Mouse (Mus musculus): ENCODE results near the gene Strn4.

DNA sequence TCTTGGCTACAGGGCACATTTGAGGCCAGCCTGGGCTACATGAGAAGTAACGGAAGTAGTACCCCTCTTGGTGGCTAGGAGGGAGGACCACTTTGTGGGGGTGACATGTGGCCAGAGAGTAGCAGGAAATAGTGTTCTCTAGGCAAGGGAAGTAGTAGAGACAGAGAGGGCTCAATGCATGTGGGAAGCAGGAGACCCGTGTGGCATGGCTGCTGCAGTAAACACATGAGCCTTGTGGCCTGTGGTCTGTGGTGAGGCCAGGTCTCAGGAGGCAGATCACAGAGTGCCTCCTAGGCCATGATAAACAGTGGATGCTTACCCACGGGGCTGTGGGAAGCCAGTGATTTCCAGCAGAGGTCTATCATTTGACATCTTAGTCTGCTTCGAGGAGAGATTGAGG is 11.6 kb downstream of the Strn4 start:
- TF ChIP-seq POLR2A (IDR thresholded peaks at IDR 0.05; ENCODE audit: low read depth, low read length) (no peak), ZMIZ1 (IDR thresholded peaks at IDR 0.05; ENCODE audit: low read depth, low read length) (no peak), CTCF (conservative IDR thresholded peaks at IDR 0.05 in 1 of 2, IDR thresholded peaks at IDR 0.05 in 1 of 2; ENCODE audit: low read depth in 2 of 2, low read length in 2 of 2) (no peak), RAD21 (IDR thresholded peaks at IDR 0.05; ENCODE audit: low read depth, low read length) (no peak), USF1 (IDR thresholded peaks at IDR 0.05; ENCODE audit: low read depth, low read length) (no peak), PAX5 (IDR thresholded peaks at IDR 0.05; ENCODE audit: low read length) (no peak), MYC (IDR thresholded peaks at IDR 0.05; ENCODE audit: low read depth, low read length) (no peak), ZC3H11A (IDR thresholded peaks at IDR 0.05; ENCODE audit: low read depth, low read length) (no peak), MXI1 (IDR thresholded peaks at IDR 0.05; ENCODE audit: low read depth, low read length) (no peak), KAT2A (IDR thresholded peaks at IDR 0.05; ENCODE audit: insufficient replicate concordance, low read length) (no peak), MAFK (IDR thresholded peaks at IDR 0.05; ENCODE audit: insufficient replicate concordance, low read length) (no peak), ELF1 (IDR thresholded peaks at IDR 0.05; ENCODE audit: low read depth, low read length) (no peak), JUND (conservative IDR thresholded peaks at IDR 0.05; ENCODE audit: low read depth, low read length) (no peak), ZKSCAN1 (IDR thresholded peaks at IDR 0.05; ENCODE audit: borderline replicate concordance, low read depth, low read length) (no peak)

Data from CH12.LX (cell line).